Mouse (Mus musculus) heart, adult 8-10 months (tissue): ENCODE data around the gene Trim44. TPM values are rescaled to one million over a fixed set of nuclear protein-coding genes. Genes with fewer than 3 reads are reported as not detected.

Experiments
- DNase-seq: peaks from one replicate; pipeline ENCODE4 v3.0.0; 2022; ENCODE audit warnings: low spot score
- total RNA-seq, 4 experiments: library from RNA; stranded (reverse); gene quantifications; 2 replicates each; pipeline ENCODE4 v1.2.4; 2022

The Trim44 gene
- 10 to 100 TPM; 25.6 to 29.4 (median 27.3) TPM for total RNA-seq

DNA sequence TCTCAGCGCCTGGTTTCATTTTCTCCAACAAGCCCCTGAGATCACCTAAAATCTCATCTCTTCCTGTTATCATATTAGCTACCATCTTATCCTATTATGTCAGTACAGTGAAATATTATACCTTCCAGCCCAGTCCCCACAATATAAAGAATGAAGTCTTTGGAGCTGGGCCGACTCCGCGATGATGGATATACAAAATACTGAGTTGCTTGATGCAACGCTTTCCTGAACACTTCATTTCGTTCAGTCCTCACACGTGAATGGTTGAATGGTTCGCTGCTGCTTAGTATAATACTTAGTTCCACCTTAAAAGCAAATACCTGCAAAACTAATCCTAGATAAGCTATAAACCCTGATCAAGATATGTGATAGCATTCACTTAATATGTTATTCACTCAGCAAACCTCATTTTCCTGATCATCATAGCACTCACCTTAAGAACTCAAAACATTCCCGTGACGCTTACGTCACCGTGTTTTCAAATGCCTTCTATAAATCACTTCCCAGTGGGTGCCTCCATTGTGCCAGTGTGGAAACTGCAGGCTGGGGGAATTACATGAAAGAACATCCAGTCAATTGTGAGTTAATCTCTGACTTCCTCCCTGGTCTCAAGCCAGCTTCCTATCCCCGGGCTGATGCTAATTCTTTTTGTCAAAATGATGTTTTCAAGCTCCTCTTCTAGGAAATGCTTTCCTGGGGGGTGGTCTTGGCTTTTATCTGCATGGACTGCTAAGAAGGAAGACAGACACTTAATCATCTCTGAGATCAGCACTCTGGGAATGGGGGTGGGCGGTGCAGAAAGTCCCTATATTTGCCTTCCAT lies at the start of gene Trim44:
Gene Trim44 (minus strand): TSS at position 466 of the 822 bp plus-strand sequence.
- no peak for DNase-seq

DNA sequence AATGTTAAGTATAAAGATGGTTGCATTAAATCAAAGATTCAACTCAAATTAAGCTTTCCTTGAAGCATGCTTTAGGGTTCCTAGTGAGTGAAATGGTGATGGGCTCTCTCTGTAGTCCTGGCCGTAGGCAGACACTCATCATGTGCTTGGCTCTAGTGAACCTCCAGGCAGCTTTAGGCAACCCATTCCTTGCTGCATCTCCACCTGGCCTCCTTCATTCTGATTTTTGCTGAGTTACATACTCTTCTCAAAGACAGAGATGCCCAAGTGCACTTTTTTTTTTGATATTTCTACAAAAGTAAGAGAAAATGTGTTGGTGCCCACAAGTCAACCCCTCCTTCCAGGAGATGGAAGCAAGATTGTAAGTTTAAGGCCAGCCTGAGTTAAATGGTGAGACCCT lies 47.5 kb upstream of the Trim44 start:
- DNase-seq = no peak

DNA sequence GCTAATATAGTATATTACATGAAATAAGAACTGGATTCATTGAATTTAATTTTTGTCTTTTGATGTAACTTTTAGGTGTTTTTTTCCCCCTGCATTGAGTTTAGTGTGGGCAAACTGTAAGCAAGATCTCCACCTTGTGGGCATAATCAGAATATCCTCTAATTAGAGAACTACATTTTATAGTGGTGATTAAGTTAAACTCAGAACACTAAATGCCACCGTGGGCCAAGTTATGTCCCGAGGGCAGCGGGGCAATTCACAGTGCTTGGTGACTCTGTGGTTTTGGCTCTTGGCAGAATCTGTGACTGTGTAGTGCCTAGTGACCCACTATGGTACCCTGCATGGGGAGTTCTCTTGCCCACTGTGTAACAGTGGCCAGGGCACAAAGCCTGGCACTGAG lies 45.8 kb upstream of the Trim44 start:
- peak; percentile 36 for DNase-seq

- DNase-seq = peak; percentile 16
These were observed 44.3 kb upstream of the Trim44 start, which contains the start of gene Fjx1 for GRCm38 (mm10) chr2:102451671-102452549. Gene Fjx1, minus strand, starts transcription at chr2:102452499.

GRCm38 (mm10) chr2:102450761-102451670 lies 43.4 kb upstream of the Trim44 start:
- peak; percentile 4 for DNase-seq

DNA sequence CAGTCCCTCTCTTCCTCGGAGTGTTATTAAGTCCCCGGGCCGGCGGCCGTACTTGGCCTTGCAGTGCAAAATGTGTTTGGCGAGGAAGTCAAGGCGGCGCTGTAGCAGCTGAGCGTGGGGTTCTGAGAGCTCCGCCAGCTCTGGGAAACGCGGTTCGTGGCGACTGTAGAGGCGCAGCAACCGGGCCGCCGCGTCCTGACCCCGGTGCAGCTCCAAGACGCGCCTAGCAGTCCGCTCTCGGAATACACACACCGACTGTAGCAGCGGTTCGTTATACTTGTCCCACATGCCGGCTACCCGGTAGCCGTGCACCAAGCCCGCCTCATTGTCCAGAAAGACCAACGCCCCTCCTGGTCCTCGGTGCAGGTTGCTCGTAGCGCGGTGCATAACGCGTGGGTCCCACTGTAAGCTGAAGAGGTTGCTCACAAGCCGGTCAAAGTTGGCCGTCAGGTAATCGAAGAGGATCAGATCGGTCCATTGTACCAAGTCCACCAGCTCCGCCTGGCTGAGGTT lies 42.7 kb upstream of the Trim44 start:
- DNase-seq = peak; percentile 43

GRCm38 (mm10) chr2:102449630-102450247 lies 42.1 kb upstream of the Trim44 start:
- peak; percentile 7 for DNase-seq

DNA sequence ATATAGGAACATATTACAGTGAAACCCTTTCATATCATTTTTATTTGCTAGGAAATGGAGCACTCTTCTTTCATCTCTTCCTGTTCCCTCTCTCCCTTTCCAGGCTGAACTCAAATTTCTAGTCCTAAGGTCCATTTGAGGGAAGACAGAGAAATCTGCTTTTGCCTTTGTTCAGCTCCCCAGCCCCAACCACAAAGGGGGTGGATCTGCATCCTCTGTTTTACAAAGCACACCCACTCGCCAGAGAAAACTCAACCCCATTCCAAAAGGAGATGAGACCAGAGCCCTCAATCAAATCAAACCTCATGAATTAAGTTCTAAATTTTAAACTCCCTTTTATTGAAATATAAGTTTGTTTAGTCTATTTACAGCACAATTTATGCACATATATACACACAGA lies 41.4 kb upstream of the Trim44 start:
- DNase-seq = no peak

DNA sequence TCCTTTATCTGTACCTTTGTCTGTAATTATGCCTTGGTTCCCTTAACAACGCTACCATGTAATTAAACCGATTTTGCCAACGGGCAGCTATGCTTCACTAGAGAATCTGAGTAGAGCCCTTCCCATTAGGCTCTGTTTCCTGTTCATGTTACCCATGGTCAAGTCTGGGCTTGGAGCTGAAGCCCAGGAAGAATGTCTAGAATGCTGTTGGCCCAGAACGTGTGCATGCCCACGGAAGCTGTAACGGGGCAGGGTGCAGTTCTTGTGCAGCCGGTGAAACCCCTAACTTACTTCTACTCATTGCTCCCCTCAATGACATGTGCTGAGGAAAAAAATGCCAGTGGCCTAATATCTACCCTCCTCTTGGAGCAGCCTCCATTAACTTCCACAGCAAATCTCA lies 40.2 kb upstream of the Trim44 start:
- DNase-seq = no peak

DNA sequence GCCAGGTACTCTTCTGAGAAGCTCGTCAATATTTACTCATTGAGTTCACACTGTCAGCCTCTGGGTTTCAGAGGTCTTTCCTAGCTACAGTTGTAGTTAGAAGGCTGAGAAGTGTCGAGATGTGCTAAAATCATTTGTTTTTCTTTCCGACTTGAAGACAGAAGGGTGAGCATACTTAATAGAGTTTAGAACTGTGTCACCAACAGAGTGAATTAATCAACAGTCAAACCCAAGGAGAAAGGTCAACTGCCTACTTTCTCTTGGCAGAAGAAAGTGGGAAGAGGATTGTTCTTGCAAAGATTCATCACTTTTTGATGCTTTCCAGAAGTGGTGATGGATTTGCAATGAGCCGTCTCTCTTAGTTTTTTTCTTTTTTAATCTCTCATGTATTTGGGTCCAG lies 39.2 kb upstream of the Trim44 start:
- no peak for DNase-seq

- no peak for DNase-seq
These were observed 29.9 kb upstream of the Trim44 start for GRCm38 (mm10) chr2:102437357-102438030.

DNA sequence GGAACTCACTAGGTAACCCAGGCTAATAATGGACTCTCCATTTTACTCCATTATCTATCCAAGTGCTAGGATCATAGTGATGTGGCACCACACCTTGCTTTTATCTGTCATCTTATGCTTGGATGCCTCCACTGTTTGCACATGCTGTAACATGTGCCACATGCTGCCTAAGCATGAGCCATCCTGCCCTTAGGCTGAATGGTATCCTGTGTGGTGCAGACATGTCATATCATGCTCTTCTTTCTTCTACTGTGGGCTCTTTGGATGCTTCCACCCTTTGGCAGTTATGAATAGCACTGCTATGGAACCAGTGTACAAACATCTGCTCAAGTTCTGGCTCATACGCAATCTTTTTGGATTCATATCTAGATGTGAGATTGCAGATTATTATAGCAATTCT lies 26.3 kb upstream of the Trim44 start:
- DNase-seq = no peak

DNA sequence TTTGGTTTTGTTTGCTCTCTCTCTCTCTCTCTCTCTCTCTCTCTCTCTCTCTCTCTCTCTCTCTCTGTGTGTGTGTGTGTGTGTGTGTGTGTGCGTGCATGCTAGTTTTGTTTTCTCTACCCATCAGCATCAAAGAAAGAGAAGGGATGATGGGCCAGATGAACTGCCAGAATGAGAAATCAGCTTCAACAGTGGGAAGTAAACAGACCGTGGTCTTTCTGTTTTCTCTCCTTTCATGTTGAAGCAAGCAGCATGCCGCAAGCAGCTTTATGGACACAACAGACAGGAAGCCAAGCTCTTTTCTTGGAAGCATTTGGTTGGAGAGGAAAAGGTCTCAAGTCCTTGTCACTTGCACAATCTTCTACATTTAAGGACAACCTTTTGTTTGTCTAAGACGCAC lies 23.5 kb upstream of the Trim44 start:
- DNase-seq = no peak

DNA sequence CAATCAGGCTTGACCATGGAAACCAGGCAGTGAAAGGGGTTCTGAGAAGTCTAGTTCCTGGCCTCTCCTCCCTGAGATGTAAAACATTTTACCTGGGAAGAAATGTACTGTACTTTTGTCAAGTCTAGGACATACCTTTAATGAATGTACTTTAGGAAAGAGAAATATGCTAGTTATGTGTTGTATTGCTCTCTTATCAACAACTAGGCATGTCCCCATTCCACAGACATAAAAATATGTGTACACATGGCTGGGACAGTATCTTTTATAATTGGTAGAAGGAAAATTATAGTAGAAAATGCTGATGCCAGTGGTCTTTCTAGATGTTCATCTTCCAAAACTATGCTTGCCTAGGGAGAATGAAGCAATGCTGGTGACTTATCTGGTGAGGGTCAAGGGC lies 20.3 kb upstream of the Trim44 start:
- DNase-seq = no peak

GRCm38 (mm10) chr2:102426434-102426833 lies 18.8 kb upstream of the Trim44 start:
- DNase-seq = no peak

DNA sequence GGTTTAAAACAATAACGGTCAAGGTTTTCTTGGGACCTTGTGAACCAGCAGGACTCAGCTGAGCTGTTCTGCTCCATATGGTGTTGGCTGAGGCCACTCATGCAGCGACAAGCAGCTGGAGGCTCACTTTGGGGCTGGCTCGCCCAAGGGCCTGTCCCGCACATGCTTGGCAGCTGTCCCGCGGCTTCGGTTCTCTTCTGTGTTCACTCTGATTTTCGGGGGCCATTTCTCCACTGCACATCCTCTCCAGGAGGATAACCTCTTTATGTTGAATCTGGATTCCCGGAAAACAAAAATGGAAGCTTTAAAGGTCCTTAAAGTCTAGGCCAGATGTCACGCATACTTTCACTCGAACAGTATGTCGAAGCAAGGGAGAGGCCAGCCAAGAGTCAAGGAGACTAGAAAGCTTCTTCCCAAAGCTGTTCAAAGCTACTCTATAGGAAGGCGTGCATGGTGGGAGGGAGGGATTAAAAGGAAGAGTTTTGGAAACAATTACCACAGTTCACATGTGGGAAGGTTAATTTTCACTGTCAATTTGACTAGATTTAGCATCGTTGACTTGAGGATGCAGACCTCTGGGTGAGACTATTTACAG lies 8.6 kb upstream of the Trim44 start:
- no peak for DNase-seq

GRCm38 (mm10) chr2:102412738-102413137 lies 5.1 kb upstream of the Trim44 start:
- DNase-seq = no peak

- DNase-seq = no peak
These were observed 3.0 kb upstream of the Trim44 start for GRCm38 (mm10) chr2:102410615-102411014.

- DNase-seq = no peak
These were observed 2.1 kb upstream of the Trim44 start for GRCm38 (mm10) chr2:102409741-102410140.
